Mouse (Mus musculus) MEL (cell line): ENCODE measurements around the gene Ppp4r3a. TPM values are rescaled to one million over a fixed set of nuclear protein-coding genes. Genes with fewer than 3 reads are reported as not detected.

ENCODE experiments used
- DNase-seq: peaks from one replicate; pipeline ENCODE4 v3.0.0; 2011; ENCODE audit warnings: low read depth, low spot score
- H3K27ac ChIP-seq: 2 replicates; pipeline ENCODE4 v1.5.1; 2012; ENCODE audit warnings: low read depth, mild to moderate bottlenecking, control low read depth, low read length, moderate library complexity; ENCODE audit not compliant: control insufficient read depth
- H3K27me3 ChIP-seq, 2 experiments: fragments of 150-350 bp in 1 of 2; sonication (generic) in 1 of 2; 2 replicates each; pipeline ENCODE4 v1.6.1; 2012; ENCODE audit warnings: low read length in 2 of 2, mild to moderate bottlenecking in 2 of 2, improper control_type of control experiment in 1 of 2, moderate library complexity in 1 of 2; ENCODE audit not compliant: insufficient read depth in 2 of 2, control insufficient read depth in 1 of 2
- H3K36me3 ChIP-seq, 2 experiments: 2 replicates each; pipeline ENCODE4 v1.6.1; 2012 to 2014; ENCODE audit warnings: low read length in 2 of 2, improper control_type of control experiment in 1 of 2, inconsistent platforms in 1 of 2, mild to moderate bottlenecking in 1 of 2; ENCODE audit not compliant: insufficient read depth in 2 of 2, control insufficient read depth in 1 of 2
- H3K4me1 ChIP-seq, 2 experiments: fragments of 150-350 bp in 1 of 2; sonication (generic) in 1 of 2; 2 replicates each; pipeline ENCODE4 v1.6.1; 2012; ENCODE audit warnings: low read length in 2 of 2, improper control_type of control experiment in 1 of 2, mild to moderate bottlenecking in 1 of 2; ENCODE audit not compliant: insufficient read depth in 2 of 2, control insufficient read depth in 1 of 2
- H3K4me3 ChIP-seq, 2 experiments: fragments of 150-350 bp in 1 of 2; sonication (generic) in 1 of 2; 2 replicates each; pipeline ENCODE4 v1.5.1; 2012; ENCODE audit warnings: low read depth in 2 of 2, low read length in 2 of 2, mild to moderate bottlenecking in 2 of 2, moderate library complexity in 2 of 2, control low read depth in 1 of 2, improper control_type of control experiment in 1 of 2; ENCODE audit not compliant: control insufficient read depth in 1 of 2, insufficient read depth in 1 of 2
- H3K79me2 ChIP-seq: 2 replicates; pipeline ENCODE4 v1.6.1; 2012; ENCODE audit warnings: mild to moderate bottlenecking, low read length, moderate library complexity; ENCODE audit not compliant: control insufficient read depth, poor library complexity, insufficient read depth
- H3K9ac ChIP-seq: 2 replicates; pipeline ENCODE4 v1.6.1; 2012; ENCODE audit warnings: low read depth, mild to moderate bottlenecking, control low read depth, low read length, moderate library complexity; ENCODE audit not compliant: control insufficient read depth, poor library complexity, severe bottlenecking
- H3K9me3 ChIP-seq: fragments of 150-350 bp; sonication (generic); replicated peaks from 2 replicates; pipeline ENCODE4 v1.6.1; 2012; ENCODE audit warnings: mild to moderate bottlenecking, low read length, improper control_type of control experiment, moderate library complexity; ENCODE audit not compliant: insufficient read depth
- CHD1 ChIP-seq: IDR thresholded peaks from 2 replicates; pipeline ENCODE4 v1.6.1; 2012; ENCODE audit warnings: low read depth, mild to moderate bottlenecking, inconsistent platforms, low read length, improper control_type of control experiment
- CHD2 ChIP-seq: IDR thresholded peaks from 2 replicates; pipeline ENCODE4 v1.6.1; 2011; ENCODE audit warnings: low read length, improper control_type of control experiment
- ELF1 ChIP-seq: IDR thresholded peaks from 2 replicates; pipeline ENCODE4 v1.6.1; 2014; ENCODE audit warnings: low read depth, mild to moderate bottlenecking, inconsistent platforms, low read length, improper control_type of control experiment, moderate library complexity
- ETS1 ChIP-seq: IDR thresholded peaks from 2 replicates; pipeline ENCODE4 v1.6.1; 2012; ENCODE audit warnings: low read depth, mild to moderate bottlenecking, inconsistent platforms, low read length, improper control_type of control experiment, moderate library complexity
- JUND ChIP-seq: IDR thresholded peaks from 2 replicates; pipeline ENCODE4 v1.6.1; 2011; ENCODE audit warnings: low read depth, mild to moderate bottlenecking, improper control_type of control experiment, low read length
- NELFE ChIP-seq: IDR thresholded peaks from 2 replicates; pipeline ENCODE4 v1.6.1; 2011; ENCODE audit warnings: low read depth, low read length, improper control_type of control experiment
- NRF1 ChIP-seq: IDR thresholded peaks from 2 replicates; pipeline ENCODE4 v1.6.1; 2014; ENCODE audit warnings: low read depth, mild to moderate bottlenecking, inconsistent platforms, low read length, improper control_type of control experiment, moderate library complexity; ENCODE audit not compliant: poor library complexity, insufficient read depth, severe bottlenecking
- POLR2AphosphoS2 ChIP-seq: IDR thresholded peaks from 2 replicates; pipeline ENCODE4 v1.6.1; 2011; ENCODE audit warnings: low read length, improper control_type of control experiment
- POLR2AphosphoS5 ChIP-seq: IDR thresholded peaks from 2 replicates; pipeline ENCODE4 v1.6.1; 2012; ENCODE audit warnings: low read depth, borderline replicate concordance, mild to moderate bottlenecking, inconsistent platforms, low read length, moderate library complexity, mixed read lengths
- RAD21 ChIP-seq: IDR thresholded peaks from 2 replicates; pipeline ENCODE4 v1.6.1; 2011; ENCODE audit warnings: mild to moderate bottlenecking, low read depth, low read length, improper control_type of control experiment
- RCOR1 ChIP-seq: IDR thresholded peaks from 2 replicates; pipeline ENCODE4 v1.6.1; 2012; ENCODE audit warnings: low read depth, mild to moderate bottlenecking, inconsistent platforms, low read length, improper control_type of control experiment
- SIN3A ChIP-seq: IDR thresholded peaks from 2 replicates; pipeline ENCODE4 v1.6.1; 2012; ENCODE audit warnings: low read length, improper control_type of control experiment, inconsistent platforms
- TAL1 ChIP-seq: IDR thresholded peaks from 2 replicates; pipeline ENCODE4 v1.6.1; 2012; ENCODE audit warnings: mild to moderate bottlenecking, inconsistent platforms, low read length, moderate library complexity, mixed read lengths
- ZKSCAN1 ChIP-seq: IDR thresholded peaks from 2 replicates; pipeline ENCODE4 v1.6.1; 2012; ENCODE audit warnings: low read depth, mild to moderate bottlenecking, inconsistent platforms, low read length, improper control_type of control experiment, moderate library complexity
- ZMIZ1 ChIP-seq: IDR thresholded peaks from 2 replicates; pipeline ENCODE4 v1.6.1; 2012; ENCODE audit warnings: low read depth, mild to moderate bottlenecking, inconsistent platforms, low read length, improper control_type of control experiment, moderate library complexity
- polyA plus RNA-seq, 2 experiments: library from polyadenylated mRNA; stranded (reverse) in 1 of 2; unstranded in 1 of 2; fragments of >175 nt in 1 of 2; fragments of >200 nt in 1 of 2; gene quantifications; 2 replicates each; pipeline versions ENCODE4 v1.2.1 to v1.2.4; 2012; ENCODE audit warnings: low replicate concordance in 2 of 2, low read depth in 1 of 2; ENCODE audit not compliant: insufficient read length in 2 of 2, insufficient read depth in 1 of 2, missing spikeins in 1 of 2
- total RNA-seq: library from RNA; depleted of rRNA; stranded (reverse); fragments of 300-350 nt; gene quantifications from 2 replicates; pipeline ENCODE4 v1.2.3, GENCODE M21; 2012

Ppp4r3a gene
- total and polyA plus RNA-seq, 3 experiments = 48.5 to 701 (median 61.2) TPM

DNA sequence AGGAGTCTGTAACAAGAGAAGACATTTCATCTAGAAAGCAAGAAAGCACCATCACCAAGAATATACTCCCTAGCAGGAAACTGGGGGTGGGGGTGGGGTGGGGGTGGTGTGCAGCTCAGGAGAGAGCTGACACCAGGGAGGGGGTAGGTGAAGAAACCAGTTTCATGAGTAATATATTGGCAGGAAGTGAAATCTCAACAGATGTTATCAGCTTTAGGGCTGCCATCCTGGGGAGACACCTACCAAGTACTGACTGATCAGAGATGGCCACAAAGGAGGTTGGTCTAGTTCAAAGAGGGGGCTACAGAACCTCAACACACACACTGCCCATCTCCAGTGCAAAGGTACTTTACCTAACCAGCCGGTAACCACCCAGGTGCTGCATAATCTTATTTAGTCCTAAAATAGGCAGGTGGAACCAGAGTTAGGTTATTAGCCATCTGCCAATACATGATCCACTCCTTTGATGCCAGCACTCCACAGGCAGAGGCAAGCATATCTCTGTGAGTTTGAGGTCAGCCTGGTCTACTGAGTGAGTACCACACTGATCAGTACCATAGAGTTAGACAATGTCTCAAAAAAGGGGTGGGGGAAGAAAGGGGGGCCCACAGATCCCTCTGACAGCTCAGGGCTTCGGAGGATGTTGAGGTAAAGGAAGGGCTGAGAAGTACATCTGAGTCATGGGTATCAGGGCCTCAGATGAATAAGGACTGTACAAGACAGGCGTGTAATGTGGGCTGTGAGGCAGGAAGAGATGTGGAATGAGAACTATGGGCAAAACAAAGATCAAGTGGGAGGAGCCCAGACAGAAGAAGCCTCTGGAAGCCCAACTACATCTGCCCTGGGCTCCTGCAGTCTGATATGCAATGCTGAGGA is 89.1 kb downstream of the Ppp4r3a start:
- no peaks in the 10 kb centered on the region for H3K9me3 ChIP-seq
- H3K36me3 ChIP-seq = no peaks in the 10 kb centered on the region; a peak in 1 of 4 replicates
- no peaks in the 10 kb centered on the region for H3K27me3 ChIP-seq
- no peak overlapping the region for H3K27ac ChIP-seq
- no peak overlapping the region for H3K4me3 ChIP-seq
- H3K79me2 ChIP-seq = peaks cover 3% of the 10 kb centered on the region; the same call in 1 of the 2 replicates
- DNase-seq = no peak
- TF ChIP-seq TAL1 (no peak), CHD2 (no peak), ZMIZ1 (no peak), NRF1 (no peak), POLR2AphosphoS5 (no peak), JUND (no peak), NELFE (no peak), ETS1 (no peak), ZKSCAN1 (no peak)
- peaks cover 0 to 4% of the 10 kb centered on the region in 2 experiments; a peak in 2 of 4 replicates for H3K4me1 ChIP-seq
- H3K9ac ChIP-seq = no peak overlapping the region

DNA sequence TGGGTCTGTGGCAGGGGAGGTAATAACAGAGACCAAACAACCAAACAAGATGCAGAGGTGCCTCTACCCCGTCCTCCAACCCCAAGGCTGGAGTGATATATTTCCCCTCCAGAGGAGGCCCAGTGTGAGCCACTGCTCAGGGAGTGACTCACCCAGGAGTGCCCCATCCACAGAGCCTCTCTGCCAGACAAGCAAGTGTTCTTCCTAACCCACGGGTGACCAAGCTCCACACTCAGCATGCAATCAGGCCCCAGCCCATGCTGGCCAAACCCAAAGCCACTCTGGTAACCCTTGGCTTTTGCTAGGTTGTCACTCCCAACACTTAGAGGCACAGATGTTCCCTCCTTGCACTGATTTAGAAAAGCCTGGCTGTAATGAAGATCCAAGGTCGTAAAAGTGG is 90.4 kb downstream of the Ppp4r3a start:
- 0 out of 4 replicates have a peak, but pooled peaks cover 0 to 4% of the 10 kb centered on the region in 2 experiments for H3K4me1 ChIP-seq
- no peak for DNase-seq
- H3K27me3 ChIP-seq = no peaks in the 10 kb centered on the region
- H3K9ac ChIP-seq = no peak overlapping the region
- H3K9me3 ChIP-seq = no peaks in the 10 kb centered on the region
- no peaks in the 10 kb centered on the region; a peak in 1 of 4 replicates for H3K36me3 ChIP-seq
- H3K27ac ChIP-seq = no peak overlapping the region
- no peak overlapping the region for H3K4me3 ChIP-seq
- no peaks in the 10 kb centered on the region for H3K79me2 ChIP-seq
- TF ChIP-seq CHD1 = no peak
- TF ChIP-seq SIN3A = no peak

DNA sequence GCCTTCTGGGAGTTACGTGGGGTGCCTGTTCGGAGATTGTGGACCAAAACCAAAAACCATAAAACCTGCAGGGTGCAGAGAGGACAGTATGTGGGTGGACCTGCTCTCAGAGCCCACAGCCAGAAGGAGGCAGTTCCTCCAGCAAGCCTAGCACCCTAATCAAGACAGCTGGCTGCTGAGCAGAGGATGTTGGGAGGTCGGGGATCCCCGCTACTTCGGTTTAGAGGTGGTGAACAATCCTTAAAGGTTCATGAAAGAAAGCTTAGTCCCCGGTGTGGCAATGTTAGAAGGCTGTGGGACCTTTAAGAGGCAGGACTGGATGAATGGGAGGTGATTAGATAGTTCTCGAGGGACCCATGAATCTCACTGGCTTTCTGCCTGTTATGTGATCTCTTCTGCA is 91.0 kb downstream of the Ppp4r3a start:
- Histone ChIP-seq H3K27ac (no peak overlapping the region), H3K9ac (no peak overlapping the region), H3K36me3 (no peaks in the 10 kb centered on the region; a peak in 1 of 4 replicates), H3K4me3 (no peak overlapping the region), H3K79me2 (no peaks in the 10 kb centered on the region), H3K4me1 (0 out of 4 replicates have a peak, but pooled peaks cover 0 to 4% of the 10 kb centered on the region in 2 experiments), H3K9me3 (no peaks in the 10 kb centered on the region), H3K27me3 (no peaks in the 10 kb centered on the region)
- DNase-seq = no peak
- TF ChIP-seq POLR2AphosphoS2 = no peak
- TF ChIP-seq RCOR1 = no peak
- no peak for TF ChIP-seq ELF1
- no peak for TF ChIP-seq RAD21
